Mouse (Mus musculus) CH12.LX (cell line): ENCODE measurements around the gene Dpagt1. TPM values are rescaled to one million over a fixed set of nuclear protein-coding genes. Genes with fewer than 3 reads are reported as not detected.

ENCODE experiments used
- DNase-seq: peaks from one replicate; pipeline ENCODE4 v3.0.0-alpha.2; 2013; ENCODE audit errors: extremely low read depth
- H3K27ac ChIP-seq: 2 replicates; pipeline ENCODE4 v1.5.1; 2012; ENCODE audit warnings: low read depth, mild to moderate bottlenecking, control low read depth, moderate library complexity; ENCODE audit not compliant: insufficient read depth
- H3K27me3 ChIP-seq: replicated peaks from 2 replicates; pipeline ENCODE3; 2012; ENCODE audit warnings: inconsistent platforms
- H3K36me3 ChIP-seq, 2 experiments: replicated peaks in 1 of 2; 2 replicates each; pipeline versions ENCODE3 to v1.6.1; 2012; ENCODE audit warnings: inconsistent platforms in 1 of 2, low read length in 1 of 2, mild to moderate bottlenecking in 1 of 2, mixed read lengths in 1 of 2, moderate library complexity in 1 of 2; ENCODE audit not compliant: control insufficient read depth in 1 of 2, insufficient read depth in 1 of 2
- H3K4me1 ChIP-seq, 2 experiments: 2 replicates each; pipeline ENCODE4 v1.6.1; 2012; ENCODE audit warnings: inconsistent platforms in 1 of 2, moderate library complexity in 1 of 2; ENCODE audit not compliant: insufficient read depth in 2 of 2, control insufficient read depth in 1 of 2
- H3K4me2 ChIP-seq: 2 replicates; pipeline ENCODE4 v1.6.1; 2012; ENCODE audit warnings: low read depth, mild to moderate bottlenecking, control low read depth; ENCODE audit not compliant: poor library complexity, insufficient read depth, severe bottlenecking
- H3K4me3 ChIP-seq, 3 experiments: fragments of 150-350 bp in 1 of 3; sonication (generic) in 1 of 3; replicated peaks in 1 of 3; 2 replicates each; pipeline versions ENCODE3 to v1.5.1; 2011 to 2012; ENCODE audit warnings: low read depth in 2 of 3, low read length in 2 of 3, mild to moderate bottlenecking in 2 of 3, moderate library complexity in 2 of 3, control low read depth in 1 of 3, improper control_type of control experiment in 1 of 3, inconsistent platforms in 1 of 3, mixed read lengths in 1 of 3; ENCODE audit not compliant: poor library complexity in 1 of 3
- H3K79me2 ChIP-seq: replicated peaks from 2 replicates; pipeline ENCODE4 v1.6.1; 2012; ENCODE audit warnings: mild to moderate bottlenecking, moderate library complexity; ENCODE audit not compliant: control insufficient read depth, poor library complexity, insufficient read depth, severe bottlenecking; ENCODE audit errors: extremely low read depth
- H3K9ac ChIP-seq: 2 replicates; pipeline ENCODE4 v1.6.1; 2012; ENCODE audit warnings: low read depth, mild to moderate bottlenecking, control low read depth, moderate library complexity; ENCODE audit not compliant: insufficient read depth
- H3K9me3 ChIP-seq: replicated peaks from 2 replicates; pipeline ENCODE3; 2012; ENCODE audit warnings: low read length, inconsistent platforms, mixed read lengths
- BHLHE40 ChIP-seq: IDR thresholded peaks from 2 replicates; pipeline ENCODE4 v1.6.1; 2011; ENCODE audit warnings: mild to moderate bottlenecking, low read depth, low read length, improper control_type of control experiment
- CHD2 ChIP-seq: IDR thresholded peaks from 2 replicates; pipeline ENCODE4 v1.6.1; 2011; ENCODE audit warnings: low read length, improper control_type of control experiment
- CTCF ChIP-seq, 2 experiments: IDR thresholded peaks in 1 of 2; conservative IDR thresholded peaks in 1 of 2; 2 replicates each; pipeline ENCODE4 v1.5.1; 2011 to 2012; ENCODE audit warnings: low read depth in 2 of 2, low read length in 2 of 2, improper control_type of control experiment in 1 of 2, inconsistent platforms in 1 of 2, mild to moderate bottlenecking in 1 of 2, moderate library complexity in 1 of 2
- ELF1 ChIP-seq: IDR thresholded peaks from 2 replicates; pipeline ENCODE4 v1.6.1; 2014; ENCODE audit warnings: low read depth, mild to moderate bottlenecking, inconsistent platforms, low read length, improper control_type of control experiment
- EP300 ChIP-seq: IDR thresholded peaks from 2 replicates; pipeline ENCODE4 v1.6.1; 2011; ENCODE audit warnings: low read length, improper control_type of control experiment
- ETS1 ChIP-seq: conservative IDR thresholded peaks from 2 replicates; pipeline ENCODE4 v1.6.1; 2012; ENCODE audit warnings: low read depth, mild to moderate bottlenecking, inconsistent platforms, low read length, improper control_type of control experiment, moderate library complexity
- HCFC1 ChIP-seq: IDR thresholded peaks from 2 replicates; pipeline ENCODE4 v1.6.1; 2012; ENCODE audit warnings: low read depth, mild to moderate bottlenecking, inconsistent platforms, low read length, improper control_type of control experiment
- IRF4 ChIP-seq: IDR thresholded peaks from 2 replicates; pipeline ENCODE4 v1.6.1; 2014; ENCODE audit warnings: low read depth, mild to moderate bottlenecking, inconsistent platforms, low read length, improper control_type of control experiment
- KAT2A ChIP-seq: IDR thresholded peaks from 2 replicates; pipeline ENCODE4 v1.6.1; 2012; ENCODE audit warnings: low read length, improper control_type of control experiment, inconsistent platforms; ENCODE audit not compliant: insufficient replicate concordance
- MAFK ChIP-seq: IDR thresholded peaks from 2 replicates; pipeline ENCODE4 v1.6.1; 2011; ENCODE audit warnings: low read length, improper control_type of control experiment; ENCODE audit not compliant: insufficient replicate concordance
- MAZ ChIP-seq: IDR thresholded peaks from 2 replicates; pipeline ENCODE4 v1.6.1; 2012; ENCODE audit warnings: low read depth, mild to moderate bottlenecking, inconsistent platforms, low read length, improper control_type of control experiment, moderate library complexity
- MEF2A ChIP-seq: IDR thresholded peaks from 2 replicates; pipeline ENCODE4 v1.6.1; 2014; ENCODE audit warnings: low read depth, mild to moderate bottlenecking, inconsistent platforms, low read length, improper control_type of control experiment, borderline replicate concordance
- MXI1 ChIP-seq: IDR thresholded peaks from 2 replicates; pipeline ENCODE4 v1.6.1; 2011; ENCODE audit warnings: mild to moderate bottlenecking, low read depth, low read length, improper control_type of control experiment
- MYC ChIP-seq: IDR thresholded peaks from 2 replicates; pipeline ENCODE4 v1.6.1; 2011; ENCODE audit warnings: low read depth, mild to moderate bottlenecking, improper control_type of control experiment, low read length
- NELFE ChIP-seq: IDR thresholded peaks from 2 replicates; pipeline ENCODE4 v1.6.1; 2011; ENCODE audit warnings: low read depth, low read length, improper control_type of control experiment
- NRF1 ChIP-seq: IDR thresholded peaks from 2 replicates; pipeline ENCODE4 v1.6.1; 2014; ENCODE audit warnings: low read depth, mild to moderate bottlenecking, inconsistent platforms, low read length, improper control_type of control experiment, moderate library complexity
- POLR2A ChIP-seq: IDR thresholded peaks from 2 replicates; pipeline ENCODE4 v1.6.1; 2011; ENCODE audit warnings: low read depth, mild to moderate bottlenecking, improper control_type of control experiment, low read length
- POLR2AphosphoS2 ChIP-seq: IDR thresholded peaks from 2 replicates; pipeline ENCODE4 v1.6.1; 2011; ENCODE audit warnings: low read depth, low read length, improper control_type of control experiment
- RAD21 ChIP-seq: IDR thresholded peaks from 2 replicates; pipeline ENCODE4 v1.6.1; 2011; ENCODE audit warnings: low read depth, mild to moderate bottlenecking, low read length, improper control_type of control experiment, moderate library complexity
- RCOR1 ChIP-seq: conservative IDR thresholded peaks from 2 replicates; pipeline ENCODE4 v1.6.1; 2012; ENCODE audit warnings: low read depth, mild to moderate bottlenecking, inconsistent platforms, low read length, improper control_type of control experiment
- SIN3A ChIP-seq: IDR thresholded peaks from 2 replicates; pipeline ENCODE4 v1.6.1; 2012; ENCODE audit warnings: low read length, improper control_type of control experiment, inconsistent platforms
- TBP ChIP-seq: conservative IDR thresholded peaks from 2 replicates; pipeline ENCODE4 v1.6.1; 2011; ENCODE audit warnings: low read depth, low read length, improper control_type of control experiment
- TCF12 ChIP-seq: IDR thresholded peaks from 2 replicates; pipeline ENCODE4 v1.6.1; 2014; ENCODE audit warnings: low read depth, mild to moderate bottlenecking, inconsistent platforms, low read length, improper control_type of control experiment
- UBTF ChIP-seq: IDR thresholded peaks from 2 replicates; pipeline ENCODE4 v1.6.1; 2012; ENCODE audit warnings: low read depth, mild to moderate bottlenecking, inconsistent platforms, low read length, improper control_type of control experiment, moderate library complexity
- USF1 ChIP-seq: IDR thresholded peaks from 2 replicates; pipeline ENCODE4 v1.6.1; 2014; ENCODE audit warnings: low read depth, mild to moderate bottlenecking, inconsistent platforms, low read length, improper control_type of control experiment
- USF2 ChIP-seq: conservative IDR thresholded peaks from 2 replicates; pipeline ENCODE4 v1.6.1; 2011; ENCODE audit warnings: low read depth, low read length, improper control_type of control experiment
- ZC3H11A ChIP-seq: IDR thresholded peaks from 2 replicates; pipeline ENCODE4 v1.6.1; 2012; ENCODE audit warnings: low read depth, mild to moderate bottlenecking, inconsistent platforms, low read length, improper control_type of control experiment
- ZMIZ1 ChIP-seq: IDR thresholded peaks from 2 replicates; pipeline ENCODE4 v1.6.1; 2012; ENCODE audit warnings: low read depth, mild to moderate bottlenecking, inconsistent platforms, low read length, improper control_type of control experiment
- ZNF384 ChIP-seq: IDR thresholded peaks from 2 replicates; pipeline ENCODE4 v1.6.1; 2012; ENCODE audit warnings: low read depth, low read length, improper control_type of control experiment, inconsistent platforms
- dilution Hi-C: fragments of 300-500 bp; cut with MboI; formaldehyde crosslinking; loops from 2 replicates; pipeline ENCODE4 v1.14.3; 2020; ENCODE audit warnings: low sequenced_read_pairs; ENCODE audit not compliant: extremely low pct_unique_long_range_greater_than_20kb, extremely low pct_ligation_motif_present
- in situ Hi-C: fragments of 300-500 bp; cut with MboI; formaldehyde crosslinking; loops from 3 replicates; pipeline ENCODE4 v1.14.3; 2019; ENCODE audit warnings: low sequenced_read_pairs, low pct_ligation_motif_present, low pct_unique_long_range_greater_than_20kb, mixed read lengths
- polyA plus RNA-seq: library from polyadenylated mRNA; unstranded; fragments of >175 nt; gene quantifications from 2 replicates; pipeline ENCODE4 v1.2.1, GENCODE M21; 2012; ENCODE audit warnings: low read depth; ENCODE audit not compliant: insufficient read length
- total RNA-seq, 2 experiments: library from RNA; depleted of rRNA; stranded (reverse); fragments of 300-350 nt in 1 of 2; fragments of >200 nt in 1 of 2; gene quantifications; 2 replicates each; pipeline ENCODE4 v1.2.3; 2012 to 2014

Gene Dpagt1
- total and polyA plus RNA-seq, 3 experiments: 8.5 to 41.7 (median 15.8) TPM

- peak overlapping the region; percentile 64; the same call in 1 of the 2 replicates for H3K27ac ChIP-seq
- dilution Hi-C loops (no loop called here), in situ Hi-C loops (no loop called here)
- DNase-seq: no peak
- peaks cover 25% of the 10 kb centered on the region for H3K79me2 ChIP-seq
- peak overlapping the region; percentile 87 for H3K4me2 ChIP-seq
- H3K36me3 ChIP-seq: peaks cover 21 to 29% of the 10 kb centered on the region in 2 experiments
- H3K27me3 ChIP-seq: no peaks in the 10 kb centered on the region
- H3K4me3 ChIP-seq: peak overlapping the region; percentile 73 to 96 (median 73)
- H3K9ac ChIP-seq: peak overlapping the region; percentile 93
- 0 out of 2 replicates have a peak, but pooled peaks have one; percentile 1 for TF ChIP-seq MXI1
- no peak for TF ChIP-seq HCFC1
- 0 out of 2 replicates have a peak, but pooled peaks have one; percentile 7 for TF ChIP-seq MYC
- TF ChIP-seq ZC3H11A: no peak
- H3K4me1 ChIP-seq: peaks cover 7 to 34% of the 10 kb centered on the region in 2 experiments
- H3K9me3 ChIP-seq: no peaks in the 10 kb centered on the region
These were observed 52.4 kb downstream of the Dpagt1 start for GRCm38 (mm10) chr9:44378153-44378730.

- Histone ChIP-seq H3K27me3 (no peaks in the 10 kb centered on the region), H3K4me2 (peak within 1 kb of the TSS; percentile 87), H3K9ac (peak within 1 kb of the TSS; percentile 93), H3K36me3 (peaks cover 30 to 39% of the 10 kb centered on the region in 2 experiments), H3K27ac (peak within 1 kb of the TSS; percentile 64), H3K4me1 (peaks cover 7 to 24% of the 10 kb centered on the region in 2 experiments), H3K9me3 (no peaks in the 10 kb centered on the region), H3K4me3 (peak within 1 kb of the TSS; percentile 89 to 96 (median 95)), H3K79me2 (peaks cover 25% of the 10 kb centered on the region)
- dilution Hi-C loops (no loop called here), in situ Hi-C loops (no loop called here)
- peak; percentile 97 for DNase-seq
- peak in 1 of 2 experiments; percentile 38; a peak in 2 of 4 replicates for TF ChIP-seq CTCF (conservative IDR thresholded peaks at IDR 0.05 in 1 of 2, IDR thresholded peaks at IDR 0.05 in 1 of 2; ENCODE audit: low read depth in 2 of 2, low read length in 2 of 2)
- no peak for TF ChIP-seq MAFK
- peak; percentile 66; the same call in 1 of the 2 replicates for TF ChIP-seq UBTF
- TF ChIP-seq MYC: peak; percentile 95
- peak; percentile 65 for TF ChIP-seq TBP
- peak; percentile 45; the same call in 1 of the 2 replicates for TF ChIP-seq MEF2A
- peak; percentile 80 for TF ChIP-seq MXI1
- peak; percentile 78 for TF ChIP-seq NELFE
- peak; percentile 77 for TF ChIP-seq NRF1
- TF ChIP-seq BHLHE40: peak; percentile 23; the same call in 1 of the 2 replicates
- TF ChIP-seq ETS1: peak; percentile 50
- TF ChIP-seq HCFC1: peak; percentile 76
- TF ChIP-seq RCOR1: no peak
- peak; percentile 86 for TF ChIP-seq POLR2A
- peak; percentile 77 for TF ChIP-seq SIN3A
- no peak for TF ChIP-seq POLR2AphosphoS2
- TF ChIP-seq IRF4: peak; percentile 61; the same call in 1 of the 2 replicates
- TF ChIP-seq TCF12: peak; percentile 78
- no peak for TF ChIP-seq USF2
- no peak for TF ChIP-seq EP300
- TF ChIP-seq USF1: no peak; the same call in 1 of the 2 replicates
- TF ChIP-seq CHD2: peak; percentile 98
- TF ChIP-seq ZNF384: no peak
- TF ChIP-seq RAD21: no peak
- TF ChIP-seq KAT2A: 0 out of 2 replicates have a peak, but pooled peaks have one; percentile 48
- 0 out of 2 replicates have a peak, but pooled peaks have one; percentile 40 for TF ChIP-seq MAZ
- peak; percentile 92 for TF ChIP-seq ELF1
- TF ChIP-seq ZMIZ1: peak; percentile 90
These were observed 53.4 kb downstream of the Dpagt1 start, which contains the start of gene Hyou1 for GRCm38 (mm10) chr9:44379054-44379834. TSS of gene Hyou1 (plus strand) at chr9:44379490.
